Comparison of ENCODE assay signal across 8 mouse cellular contexts in genomic region chr15:85315378-85316025, GRCm38 (mm10). TPM values are rescaled to one million over a fixed set of nuclear protein-coding genes. Genes with fewer than 3 reads are reported as not detected.
A peak's percentile ranks its signal among the peaks of the same experiment; 100 is the strongest.
DNase-seq lines count a peak whose midpoint lies in the region; ATAC-seq and TF ChIP-seq lines count a peak whose summit lies in the region.

No protein-coding gene starts in this region.

- no peak overlapping the region for H3K4me3 ChIP-seq in kidney, embryonic 14.5 days (ENCODE audit: low read length)
- H3K4me3 ChIP-seq in cortical plate, adult 2 months (ENCODE audit: insufficient read depth, low read length) = no peak overlapping the region
- H3K4me3 ChIP-seq in limb, embryonic 14.5 days (replicated peaks; ENCODE audit: low read length) = no peak overlapping the region
- H3K4me3 ChIP-seq in neural tube, embryonic 12.5 days = no peak overlapping the region
- H3K4me3 ChIP-seq in stomach, postnatal 0 days (ENCODE audit: low read depth, low read length) = no peak overlapping the region

- no peaks in the 10 kb centered on the region for H3K27me3 ChIP-seq in kidney, embryonic 14.5 days (ENCODE audit: control insufficient read depth, insufficient read depth, low read length)
- no peaks in the 10 kb centered on the region for H3K27me3 ChIP-seq in limb, embryonic 14.5 days (ENCODE audit: control insufficient read depth, insufficient read depth, low read length)
- peaks cover 4% of the 10 kb centered on the region for H3K27me3 ChIP-seq in neural tube, embryonic 12.5 days (replicated peaks)
- no peaks in the 10 kb centered on the region for H3K27me3 ChIP-seq in stomach, postnatal 0 days (ENCODE audit: control insufficient read depth, insufficient read depth, low read length)

- no peak for TF ChIP-seq EP300 in stomach, postnatal 0 days (optimal IDR thresholded peaks at IDR 0.05)

- peak; percentile 59 for DNase-seq in kidney, adult 11 months
- peak; percentile 71 for DNase-seq in gastrocnemius, postnatal 14 days
- DNase-seq in kidney, adult 8-10 months = peak; percentile 49 to 75
- DNase-seq in limb, embryonic 14.5 days (ENCODE audit: low spot score) = peak; percentile 78
- peak; percentile 78 for DNase-seq in stomach, postnatal 0 days (ENCODE audit: low spot score)

- H3K4me2 ChIP-seq in kidney, embryonic 14.5 days (replicated peaks; ENCODE audit: low read depth, low read length) = no peak overlapping the region
- no peak overlapping the region for H3K4me2 ChIP-seq in limb, embryonic 14.5 days (replicated peaks; ENCODE audit: low read depth, low read length, severe bottlenecking)
- no peak overlapping the region for H3K4me2 ChIP-seq in neural tube, embryonic 12.5 days (replicated peaks)
- no peak overlapping the region for H3K4me2 ChIP-seq in stomach, postnatal 0 days (replicated peaks; ENCODE audit: low read depth)

- H3K9ac ChIP-seq in kidney, embryonic 14.5 days (ENCODE audit: low read depth, low read length) = no peak overlapping the region
- no peak overlapping the region for H3K9ac ChIP-seq in limb, embryonic 14.5 days (ENCODE audit: low read depth, low read length, severe bottlenecking)
- H3K9ac ChIP-seq in neural tube, embryonic 12.5 days = no peak overlapping the region
- H3K9ac ChIP-seq in stomach, postnatal 0 days (ENCODE audit: low read length) = no peak overlapping the region

- TF ChIP-seq POLR2A in cortical plate, adult 2 months (IDR thresholded peaks at IDR 0.05; ENCODE audit: extremely low read depth, insufficient read depth, low read length) = no peak
- no peak for TF ChIP-seq POLR2A in limb, embryonic 14.5 days (IDR thresholded peaks at IDR 0.05; ENCODE audit: borderline replicate concordance, extremely low read depth, insufficient read depth, insufficient read length)

- ATAC-seq in kidney, embryonic 14.5 days (ENCODE audit: low FRiP score, low TSS enrichment) = no peak
- ATAC-seq in limb, embryonic 14.5 days (ENCODE audit: low FRiP score, low read depth) = peak; percentile 57; the same call in 1 of the 2 replicates
- peak; percentile 85; the same call in 1 of the 2 replicates for ATAC-seq in neural tube, embryonic 12.5 days (ENCODE audit: low FRiP score, low read depth)
- 0 out of 2 replicates have a peak, but pooled peaks have one; percentile 49 for ATAC-seq in stomach, postnatal 0 days (ENCODE audit: low FRiP score, low TSS enrichment)

- H3K9me3 ChIP-seq in kidney, embryonic 14.5 days (ENCODE audit: control insufficient read depth, low read length) = no peaks in the 10 kb centered on the region
- H3K9me3 ChIP-seq in limb, embryonic 14.5 days (ENCODE audit: control insufficient read depth, low read length) = no peaks in the 10 kb centered on the region
- no peaks in the 10 kb centered on the region for H3K9me3 ChIP-seq in neural tube, embryonic 12.5 days
- H3K9me3 ChIP-seq in stomach, postnatal 0 days (ENCODE audit: control insufficient read depth, low read length) = no peaks in the 10 kb centered on the region

- 57% methylated on average over 10 of the region's 13 CpGs for WGBS in kidney, embryonic 14.5 days
- 39% methylated on average over 12 of the region's 13 CpGs for WGBS in limb, embryonic 14.5 days
- WGBS in neural tube, embryonic 12.5 days = 44% methylated on average over 12 of the region's 13 CpGs
- 41% methylated on average over 11 of the region's 13 CpGs for WGBS in stomach, postnatal 0 days

- no peaks in the 10 kb centered on the region for H3K4me1 ChIP-seq in kidney, embryonic 14.5 days (ENCODE audit: control insufficient read depth, insufficient read depth, low read length)
- H3K4me1 ChIP-seq in cortical plate, adult 2 months (ENCODE audit: control insufficient read depth, insufficient read depth, low read length) = no peaks in the 10 kb centered on the region
- no peaks in the 10 kb centered on the region for H3K4me1 ChIP-seq in limb, embryonic 14.5 days (ENCODE audit: control insufficient read depth, insufficient read depth, low read length)
- H3K4me1 ChIP-seq in neural tube, embryonic 12.5 days = peaks cover 20% of the 10 kb centered on the region
- H3K4me1 ChIP-seq in stomach, postnatal 0 days (replicated peaks; ENCODE audit: control insufficient read depth, insufficient read depth) = no peaks in the 10 kb centered on the region

- TF ChIP-seq CTCF in cortical plate, adult 2 months (IDR thresholded peaks at IDR 0.05; ENCODE audit: extremely low read depth, insufficient read depth, low read length) = peak; percentile 92
- TF ChIP-seq CTCF in stomach, postnatal 0 days (IDR thresholded peaks at IDR 0.05; ENCODE audit: low read depth) = peak; percentile 90

- no peak overlapping the region for H3K27ac ChIP-seq in kidney, embryonic 14.5 days (ENCODE audit: low read depth, low read length)
- H3K27ac ChIP-seq in cortical plate, adult 2 months (ENCODE audit: insufficient read depth, low read length) = no peak overlapping the region
- H3K27ac ChIP-seq in limb, embryonic 14.5 days (replicated peaks; ENCODE audit: low read depth, low read length) = no peak overlapping the region
- no peak overlapping the region for H3K27ac ChIP-seq in neural tube, embryonic 12.5 days
- H3K27ac ChIP-seq in stomach, postnatal 0 days (replicated peaks) = no peak overlapping the region

- intact Hi-C loops in gastrocnemius, postnatal 14 days (cut with DNase I; ENCODE audit: low total_unique reads) = loop anchor here (2.0 to 10.0 kb wide), 3 partner anchors 51 to 267 kb away; partner anchors contain the start of gene Wnt7b

- no peaks in the 10 kb centered on the region for H3K36me3 ChIP-seq in kidney, embryonic 14.5 days (ENCODE audit: control insufficient read depth, insufficient read depth, low read length)
- H3K36me3 ChIP-seq in limb, embryonic 14.5 days (ENCODE audit: control insufficient read depth, insufficient read depth, low read length) = no peaks in the 10 kb centered on the region
- H3K36me3 ChIP-seq in neural tube, embryonic 12.5 days = no peaks in the 10 kb centered on the region
- no peaks in the 10 kb centered on the region for H3K36me3 ChIP-seq in stomach, postnatal 0 days (ENCODE audit: control insufficient read depth, insufficient read depth, low read length)

RNA-seq across cellular contexts. Expression of gene Atxn10, which starts 20.5 kb away (rescaled TPM):
- polyA plus RNA-seq in kidney, embryonic 14.5 days (2014; fragmentation: Nextera tagmentation; extraction: Ambion mirVana) = 249 and 297 TPM in 2 replicates
- 221 and 234 TPM in 2 replicates for polyA plus RNA-seq in cortical plate, adult 2 months (2012; rRNA removed)
- total RNA-seq in gastrocnemius, postnatal 14 days (2021) = 10 to 100 TPM; 47.7 to 49.8 TPM
- 166 and 187 TPM in 2 replicates for polyA plus RNA-seq in limb, embryonic 14.5 days (2012; rRNA removed)
- polyA plus RNA-seq in limb, embryonic 14.5 days (2014; fragmentation: Nextera tagmentation; extraction: Ambion mirVana) = 300 and 330 TPM in 2 replicates
- 453 and 459 TPM in 2 replicates for polyA plus RNA-seq in neural tube, embryonic 12.5 days (2016; fragmentation: Nextera tagmentation; extraction: Ambion mirVana)
- 124 TPM in 2 replicates for polyA plus RNA-seq in stomach, postnatal 0 days (2015; fragmentation: Nextera tagmentation; extraction: Ambion mirVana)
